Mouse (Mus musculus) gonadal fat pad, adult 2 months (tissue): Measurements from ENCODE around the gene Ipcef1. TPM values are rescaled to one million over a fixed set of nuclear protein-coding genes. Genes with fewer than 3 reads are reported as not detected.

Experiments
- DNase-seq: peaks from one replicate; pipeline ENCODE4 v3.0.0-alpha.2; 2012; ENCODE audit warnings: low read depth
- polyA plus RNA-seq: library from polyadenylated mRNA; depleted of rRNA; stranded (reverse); fragments of >200 nt; gene quantifications from 2 replicates; pipeline ENCODE4 v1.2.3, GENCODE M21; 2012

The Ipcef1 gene
- polyA plus RNA-seq, 1 experiment: 1.2 TPM

GRCm38 (mm10) chr10:6968334-6968733, 83.9 kb downstream of the Ipcef1 start:
- no peak for DNase-seq

- DNase-seq: no peak
Measured at GRCm38 (mm10) chr10:6967588-6968242, 84.6 kb downstream of the Ipcef1 start.

GRCm38 (mm10) chr10:6958791-6959190, 93.5 kb downstream of the Ipcef1 start:
- DNase-seq: no peak

GRCm38 (mm10) chr10:6956357-6956756, 95.9 kb downstream of the Ipcef1 start:
- no peak for DNase-seq

GRCm38 (mm10) chr10:6954533-6954932, 97.7 kb downstream of the Ipcef1 start:
- no peak for DNase-seq

GRCm38 (mm10) chr10:6953115-6953514, 99.2 kb downstream of the Ipcef1 start:
- no peak for DNase-seq

- no peak for DNase-seq
Measured at GRCm38 (mm10) chr10:6936671-6937425, 115.4 kb downstream of the Ipcef1 start.

GRCm38 (mm10) chr10:6934776-6935175, 117.5 kb downstream of the Ipcef1 start:
- no peak for DNase-seq

GRCm38 (mm10) chr10:6930889-6931288, 121.4 kb downstream of the Ipcef1 start:
- no peak for DNase-seq

- no peak for DNase-seq
Measured at GRCm38 (mm10) chr10:6930398-6930797, 121.9 kb downstream of the Ipcef1 start.

GRCm38 (mm10) chr10:6928905-6929304, 123.4 kb downstream of the Ipcef1 start:
- DNase-seq: no peak

- no peak for DNase-seq
Measured at GRCm38 (mm10) chr10:6927600-6928223, 124.6 kb downstream of the Ipcef1 start.

GRCm38 (mm10) chr10:6926724-6927123, 125.6 kb downstream of the Ipcef1 start:
- no peak for DNase-seq

- no peak for DNase-seq
Measured at GRCm38 (mm10) chr10:6916545-6917257, 135.6 kb downstream of the Ipcef1 start.

- no peak for DNase-seq
Measured at GRCm38 (mm10) chr10:6915991-6916390, 136.3 kb downstream of the Ipcef1 start.

- no peak for DNase-seq
Measured at GRCm38 (mm10) chr10:6909763-6910162, 142.5 kb downstream of the Ipcef1 start.

- DNase-seq: no peak
Measured at GRCm38 (mm10) chr10:6901819-6902393, 150.4 kb downstream of the Ipcef1 start.

- DNase-seq: no peak
Measured at GRCm38 (mm10) chr10:6900126-6900525, 152.2 kb downstream of the Ipcef1 start.

GRCm38 (mm10) chr10:6896659-6897303, 155.5 kb downstream of the Ipcef1 start:
- DNase-seq: no peak

GRCm38 (mm10) chr10:6895796-6896195, 156.5 kb downstream of the Ipcef1 start:
- no peak for DNase-seq

- DNase-seq: no peak
Measured at GRCm38 (mm10) chr10:6890348-6891009, 161.8 kb downstream of the Ipcef1 start.
